Mouse (Mus musculus) small intestine, adult 2 months (tissue): ENCODE data around the gene Arhgap32. TPM values are rescaled to one million over a fixed set of nuclear protein-coding genes. Genes with fewer than 3 reads are reported as not detected.

Experiments used
- H3K27ac ChIP-seq: fragments of 200-500 bp; 2 replicates; pipeline ENCODE4 v1.5.1; 2012; ENCODE audit warnings: low read depth, low read length, control low read depth, inconsistent platforms; ENCODE audit not compliant: insufficient read depth
- H3K27me3 ChIP-seq: fragments of 200-500 bp; 2 replicates; pipeline ENCODE4 v1.6.1; 2012; ENCODE audit warnings: mild to moderate bottlenecking, moderate library complexity, low read length, inconsistent platforms; ENCODE audit not compliant: control insufficient read depth, insufficient read depth
- H3K36me3 ChIP-seq: fragments of 200-500 bp; 2 replicates; pipeline ENCODE4 v1.6.1; 2012; ENCODE audit warnings: mild to moderate bottlenecking, low read length, control low read depth, inconsistent platforms; ENCODE audit not compliant: control insufficient read depth, insufficient read depth
- H3K4me1 ChIP-seq: fragments of 200-500 bp; 2 replicates; pipeline ENCODE4 v1.6.1; 2012; ENCODE audit warnings: low read length, inconsistent platforms, mixed read lengths; ENCODE audit not compliant: control insufficient read depth, insufficient read depth, insufficient read length
- H3K4me3 ChIP-seq: fragments of 200-500 bp; 2 replicates; pipeline ENCODE4 v1.5.1; 2012; ENCODE audit warnings: low read depth, mild to moderate bottlenecking, control low read depth, inconsistent platforms, low read length, moderate library complexity
- CTCF ChIP-seq: fragments of 200-500 bp; IDR thresholded peaks from 2 replicates; pipeline ENCODE4 v1.5.1; 2012; ENCODE audit warnings: low read depth, mild to moderate bottlenecking, control low read depth, inconsistent platforms, low read length, moderate library complexity, mixed read lengths; ENCODE audit not compliant: insufficient replicate concordance, insufficient read length; ENCODE audit errors: extremely low read depth
- POLR2A ChIP-seq: fragments of 200-500 bp; IDR thresholded peaks from 2 replicates; pipeline ENCODE4 v1.6.1; 2012; ENCODE audit warnings: low read depth, mild to moderate bottlenecking, control low read depth, inconsistent platforms, low read length, moderate library complexity
- WGBS: fragments of 180-500 bp; shearing (Covaris S2); methylation state at CpG from one replicate; pipeline ENCODE4 v1.1.7; 2018; 5-methylcytosine and 5-hydroxymethylcytosine counted together
- polyA plus RNA-seq: library from polyadenylated mRNA; depleted of rRNA; stranded (reverse); fragments of >200 nt; gene quantifications from 2 replicates; pipeline ENCODE4 v1.2.3, GENCODE M21; 2012

The Arhgap32 gene
- polyA plus RNA-seq, 1 experiment, result 11.6 TPM

DNA sequence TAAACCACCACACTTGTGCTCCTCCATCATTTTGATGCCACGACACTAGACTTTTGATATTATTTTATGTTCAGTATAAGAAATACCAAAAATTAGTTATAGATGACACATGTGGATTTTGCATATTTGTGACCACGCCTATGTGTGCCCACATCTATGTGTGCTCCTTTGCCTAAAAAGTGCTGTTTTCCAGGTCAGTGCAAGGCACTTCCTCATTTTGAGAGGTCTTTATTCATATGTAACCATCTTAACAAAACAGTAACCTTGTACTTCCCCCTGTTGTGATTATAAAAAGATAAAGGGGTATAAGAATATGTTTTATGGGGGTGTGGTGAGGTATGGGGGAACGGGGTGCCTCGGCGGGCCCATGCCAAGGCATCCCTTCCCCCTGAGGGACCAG lies 22.7 kb downstream of the Arhgap32 start:
- Histone ChIP-seq H3K4me1 (no peaks in the 10 kb centered on the region), H3K27me3 (no peaks in the 10 kb centered on the region), H3K4me3 (no peak overlapping the region), H3K27ac (no peak overlapping the region), H3K36me3 (no peaks in the 10 kb centered on the region)
- no peak for TF ChIP-seq POLR2A
- no peak for TF ChIP-seq CTCF
- WGBS, result 67% methylated on average over 5 of the region's 5 CpGs

DNA sequence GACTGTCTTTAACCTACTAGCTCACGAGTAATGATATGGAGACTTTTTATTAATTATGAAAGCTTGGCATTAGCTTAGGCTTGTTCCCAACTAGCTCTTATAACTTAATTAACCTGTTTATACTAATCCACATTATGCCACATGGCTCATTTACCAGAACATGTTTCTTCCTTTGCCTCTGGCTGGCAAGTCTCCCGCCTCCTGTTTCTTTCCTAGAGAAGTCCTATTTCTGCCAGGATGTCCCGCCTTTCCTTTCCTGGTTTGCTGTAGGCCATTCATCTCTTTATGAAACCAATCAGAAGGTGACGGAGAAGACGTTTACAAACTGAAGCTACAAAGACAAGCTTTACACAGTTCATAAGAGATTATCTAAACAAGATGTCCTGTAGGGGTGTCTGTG lies 23.7 kb downstream of the Arhgap32 start:
- 82% methylated on average over 5 of the region's 5 CpGs for WGBS
- no peaks in the 10 kb centered on the region for H3K4me1 ChIP-seq

DNA sequence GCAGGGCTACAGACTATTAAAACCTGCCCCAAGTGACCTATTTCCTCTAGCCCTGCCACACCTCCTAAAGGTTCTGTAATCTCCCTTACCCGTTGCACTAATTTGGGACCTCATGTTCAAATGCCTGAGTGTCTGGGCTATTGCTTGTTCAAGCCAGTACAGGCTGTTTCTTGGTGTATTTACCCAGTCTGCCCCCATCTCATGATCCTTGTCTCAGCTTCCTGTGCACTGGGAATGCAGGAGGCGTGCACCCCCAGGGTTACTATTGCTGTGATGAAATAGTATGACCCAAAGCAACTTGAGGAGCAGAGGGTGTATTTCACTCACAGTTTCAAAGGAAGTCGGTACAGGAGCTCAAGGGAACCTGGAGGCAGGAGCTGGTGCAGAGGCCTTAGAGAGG lies 26.9 kb downstream of the Arhgap32 start:
- Histone ChIP-seq H3K4me3 (no peak overlapping the region), H3K36me3 (no peaks in the 10 kb centered on the region), H3K27me3 (no peaks in the 10 kb centered on the region), H3K4me1 (no peaks in the 10 kb centered on the region), H3K27ac (no peak overlapping the region)
- TF ChIP-seq CTCF (no peak), POLR2A (no peak)
- WGBS, result 55% methylated on average over 3 of the region's 3 CpGs

More for the DNA sequence above, 23.7 kb downstream of the Arhgap32 start:
- TF ChIP-seq POLR2A, result no peak
- no peak for TF ChIP-seq CTCF
- no peak overlapping the region for H3K4me3 ChIP-seq
- H3K27ac ChIP-seq, result no peak overlapping the region
- H3K27me3 ChIP-seq, result no peaks in the 10 kb centered on the region
- H3K36me3 ChIP-seq, result no peaks in the 10 kb centered on the region

DNA sequence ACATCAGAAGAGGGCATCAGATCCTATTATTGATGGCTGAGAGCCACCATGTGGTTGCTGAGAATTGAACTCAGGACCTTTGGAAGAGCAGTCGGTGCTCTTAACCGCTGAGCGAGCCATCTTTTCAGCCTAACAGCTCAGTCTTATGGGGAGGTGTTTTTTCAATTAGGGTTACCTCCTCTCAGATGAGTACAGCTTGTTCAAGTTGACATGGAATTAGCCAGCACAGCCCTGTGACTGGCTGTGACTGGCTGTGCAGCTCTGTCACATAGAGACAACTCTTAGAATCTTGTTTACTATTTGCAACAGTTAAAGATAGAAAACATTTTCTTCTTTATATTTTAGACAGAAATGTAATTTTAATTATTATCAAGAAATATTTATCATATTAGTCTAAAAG lies 27.5 kb downstream of the Arhgap32 start:
- no peak overlapping the region for H3K27ac ChIP-seq
- H3K4me1 ChIP-seq, result no peaks in the 10 kb centered on the region
- TF ChIP-seq CTCF, result no peak
- no peak for TF ChIP-seq POLR2A
- WGBS, result 99% methylated on average over 3 of the region's 3 CpGs
- no peak overlapping the region for H3K4me3 ChIP-seq
- no peaks in the 10 kb centered on the region for H3K27me3 ChIP-seq
- H3K36me3 ChIP-seq, result no peaks in the 10 kb centered on the region

DNA sequence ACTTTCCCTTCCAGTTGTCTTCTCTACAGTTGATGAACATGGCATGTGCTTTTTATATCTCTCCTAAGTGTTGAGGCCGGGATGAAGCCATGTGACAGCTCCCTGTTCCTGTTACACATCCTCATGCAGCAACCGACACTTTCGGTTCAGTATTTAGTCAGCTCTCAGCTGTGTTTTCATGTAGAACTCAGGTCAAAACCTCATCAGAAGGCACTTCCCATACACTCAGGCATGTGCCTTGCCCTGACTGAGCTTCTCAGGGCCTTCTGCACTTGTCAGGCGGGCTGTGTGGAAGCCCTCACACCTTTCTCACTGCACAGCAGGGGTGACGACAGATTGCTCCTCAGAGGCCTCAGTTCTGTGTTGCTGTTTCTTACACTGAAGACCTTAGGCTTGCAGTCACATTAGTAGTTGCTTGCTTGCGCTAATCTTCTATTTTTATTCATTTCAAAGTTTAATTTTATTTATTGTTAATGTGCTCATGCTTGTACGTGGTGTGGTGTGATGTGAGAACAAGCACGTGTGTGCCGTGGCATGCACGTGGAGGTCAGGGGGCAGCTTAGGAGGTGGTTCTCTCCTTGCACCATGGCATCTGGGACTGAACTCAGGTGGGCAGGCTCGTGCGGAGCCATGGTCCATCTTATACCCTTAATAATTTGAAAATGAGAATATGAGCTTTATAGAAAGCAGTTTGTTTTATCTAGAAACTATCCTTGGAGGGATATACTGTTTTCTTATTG lies 30.5 kb downstream of the Arhgap32 start:
- no peak overlapping the region for H3K4me3 ChIP-seq
- H3K4me1 ChIP-seq, result peaks cover 2% of the 10 kb centered on the region
- no peak for TF ChIP-seq CTCF
- TF ChIP-seq POLR2A, result no peak
- H3K27ac ChIP-seq, result no peak overlapping the region
- no peaks in the 10 kb centered on the region for H3K36me3 ChIP-seq
- 79% methylated on average over 12 of the region's 12 CpGs for WGBS
- H3K27me3 ChIP-seq, result no peaks in the 10 kb centered on the region

DNA sequence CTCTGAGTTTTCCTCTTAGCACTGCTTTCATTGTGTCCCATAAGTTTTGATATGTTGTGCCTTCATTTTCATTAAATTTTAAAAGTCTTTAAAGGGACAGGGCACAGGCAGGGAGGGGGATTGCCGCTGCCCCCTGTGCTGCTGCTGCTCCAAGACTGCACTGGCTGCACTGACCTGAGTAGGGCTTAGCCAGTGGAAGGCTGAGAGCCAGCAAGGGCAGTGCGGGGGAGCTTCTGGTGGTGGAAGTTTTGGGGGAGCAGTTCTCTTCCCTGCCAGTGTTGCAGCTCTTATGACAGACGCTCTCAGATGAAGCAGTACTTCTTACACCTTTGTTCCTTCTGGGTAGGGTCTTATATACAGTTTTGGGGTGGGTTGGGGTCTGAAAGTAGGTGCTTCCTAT lies 33.3 kb downstream of the Arhgap32 start:
- H3K4me1 ChIP-seq, result peaks cover 2% of the 10 kb centered on the region
- no peak for TF ChIP-seq POLR2A
- TF ChIP-seq CTCF, result no peak
- H3K27ac ChIP-seq, result no peak overlapping the region
- no peaks in the 10 kb centered on the region for H3K27me3 ChIP-seq
- no peaks in the 10 kb centered on the region for H3K36me3 ChIP-seq
- 95% methylated on average over 3 of the region's 3 CpGs for WGBS
- H3K4me3 ChIP-seq, result no peak overlapping the region

DNA sequence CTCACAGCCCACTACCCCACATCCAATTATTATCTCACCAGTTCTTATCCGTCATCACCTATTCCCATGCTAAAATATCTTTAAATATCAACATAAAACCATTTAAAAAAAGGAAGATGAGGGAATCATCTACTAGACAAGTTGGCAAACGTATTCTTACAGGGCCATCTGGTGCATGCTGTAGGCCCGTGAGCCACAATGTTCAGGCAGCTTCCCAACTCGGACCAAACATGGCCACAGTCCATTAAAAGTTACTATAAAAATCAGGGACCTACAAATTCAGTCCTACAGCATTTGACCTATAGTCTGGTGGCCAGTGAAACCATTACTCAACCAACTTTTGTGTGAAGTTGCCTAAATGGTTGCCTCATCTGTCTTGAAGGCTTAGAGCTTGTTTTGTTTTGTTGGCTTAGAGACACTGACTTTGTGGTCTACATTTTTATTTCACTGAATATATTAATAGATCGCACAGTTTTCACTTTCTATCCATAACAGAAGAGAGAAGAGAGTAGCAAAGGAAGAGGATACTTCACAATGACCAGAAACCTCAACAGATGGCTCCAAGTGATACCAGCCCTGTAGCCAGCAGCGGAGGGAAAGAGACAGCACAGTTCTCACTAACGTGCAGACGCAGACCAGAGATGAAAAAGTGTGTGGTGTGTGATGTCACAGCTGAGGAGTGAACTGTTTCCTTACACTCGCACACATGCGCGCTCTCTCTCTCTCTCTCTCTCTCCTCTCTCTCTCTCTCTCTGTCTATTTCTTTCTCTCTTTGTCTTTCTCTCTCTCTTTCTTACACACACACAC lies 34.1 kb downstream of the Arhgap32 start:
- Histone ChIP-seq H3K4me3 (no peak overlapping the region), H3K36me3 (no peaks in the 10 kb centered on the region), H3K27ac (no peak overlapping the region), H3K4me1 (peaks cover 2% of the 10 kb centered on the region), H3K27me3 (no peaks in the 10 kb centered on the region)
- WGBS, result 77% methylated on average over 11 of the region's 11 CpGs
- TF ChIP-seq CTCF (no peak), POLR2A (no peak)
